Mouse (Mus musculus): ENCODE data around the gene Vasp.

GRCm38 (mm10) chr7:19314033-19314432 lies 42.4 kb upstream of the Vasp start:
- TF ChIP-seq POLR2A (IDR thresholded peaks at IDR 0.05; ENCODE audit: control insufficient read depth, extremely low read depth, insufficient read depth, low read length, poor library complexity), result no peak
- TF ChIP-seq CTCF (IDR thresholded peaks at IDR 0.05; ENCODE audit: borderline replicate concordance, control insufficient read depth, extremely low read depth, insufficient read depth, low read length, poor library complexity), result no peak

Data from thymus, adult 2 months (tissue).